Mouse (Mus musculus) limb, embryonic 14.5 days (tissue): ENCODE measurements around the gene Ftl1-ps1. TPM values are rescaled to one million over a fixed set of nuclear protein-coding genes. Genes with fewer than 3 reads are reported as not detected.

ENCODE experiments used
- ATAC-seq: fragments of 200-750 bp; cut with Nextera tagmentation; 2 replicates; pipeline ENCODE4 v1.8.0; 2017; ENCODE audit warnings: low read depth, moderate number of reproducible peaks, moderate TSS enrichment; ENCODE audit not compliant: low FRiP score
- DNase-seq: peaks from one replicate; pipeline ENCODE4 v3.0.0-alpha.2; 2015; ENCODE audit warnings: low spot score
- H3K27ac ChIP-seq: fragments of 300-500 bp; sonication (generic); replicated peaks from 2 replicates; pipeline ENCODE4 v1.5.1; 2014; ENCODE audit warnings: low read depth, mild to moderate bottlenecking, low read length, moderate library complexity, mixed read lengths
- H3K27me3 ChIP-seq: fragments of 300-500 bp; sonication (generic); 2 replicates; pipeline ENCODE4 v1.6.1; 2014; ENCODE audit warnings: low read length, mixed read lengths; ENCODE audit not compliant: control insufficient read depth, insufficient read depth
- H3K36me3 ChIP-seq: fragments of 300-500 bp; sonication (generic); 2 replicates; pipeline ENCODE4 v1.6.1; 2014; ENCODE audit warnings: mild to moderate bottlenecking, low read length, moderate library complexity, mixed read lengths; ENCODE audit not compliant: control insufficient read depth, insufficient read depth
- H3K4me1 ChIP-seq: fragments of 300-500 bp; sonication (generic); 2 replicates; pipeline ENCODE4 v1.6.1; 2014; ENCODE audit warnings: antibody characterized with exemption, low read length, mixed read lengths; ENCODE audit not compliant: control insufficient read depth, insufficient read depth
- H3K4me2 ChIP-seq: fragments of 300-500 bp; sonication (generic); replicated peaks from 2 replicates; pipeline ENCODE4 v1.6.1; 2014; ENCODE audit warnings: low read depth, mild to moderate bottlenecking, low read length, moderate library complexity; ENCODE audit not compliant: severe bottlenecking
- H3K4me3 ChIP-seq: fragments of 300-500 bp; sonication (generic); replicated peaks from 2 replicates; pipeline ENCODE4 v1.5.1; 2014; ENCODE audit warnings: low read length
- H3K9ac ChIP-seq: fragments of 300-500 bp; sonication (generic); 2 replicates; pipeline ENCODE4 v1.6.1; 2014; ENCODE audit warnings: mild to moderate bottlenecking, low read depth, low read length, moderate library complexity; ENCODE audit not compliant: severe bottlenecking
- H3K9me3 ChIP-seq: fragments of 300-500 bp; sonication (generic); 2 replicates; pipeline ENCODE4 v1.6.1; 2016; ENCODE audit warnings: low read length; ENCODE audit not compliant: control insufficient read depth
- POLR2A ChIP-seq: fragments of 200-500 bp; IDR thresholded peaks from 2 replicates; pipeline ENCODE4 v1.8.0; 2012; ENCODE audit warnings: inconsistent platforms, mild to moderate bottlenecking, moderate library complexity, borderline replicate concordance; ENCODE audit not compliant: insufficient read depth, insufficient read length; ENCODE audit errors: extremely low read depth
- WGBS: fragments of 180-500 bp; shearing (Covaris S2); extraction: QIAGEN DNeasy Blood & Tissue Kit; methylation state at CpG from one replicate; pipeline ENCODE4 v1.1.7; 2014; 5-methylcytosine and 5-hydroxymethylcytosine counted together
- microRNA counts: library from miRNA; unstranded; fragments of <30 nt; microRNA quantifications from one replicate; lab custom pipeline; 2016
- microRNA-seq: library from miRNA; unstranded; fragments of <30 nt; microRNA quantifications from one replicate; pipeline ENCODE4, GENCODE M21; 2016
- polyA plus RNA-seq, 2 experiments: library from polyadenylated mRNA; depleted of rRNA in 1 of 2; stranded (reverse) in 1 of 2; unstranded in 1 of 2; fragments of >200 nt; fragmentation: Nextera tagmentation in 1 of 2; extraction: Ambion mirVana in 1 of 2; gene quantifications; 2 replicates each; pipeline versions ENCODE4 v1.2.1 to v1.2.3; 2012 to 2014

Gene Ftl1-ps1
- polyA plus RNA-seq, 2 experiments = 28.6 to 73.7 TPM

DNA sequence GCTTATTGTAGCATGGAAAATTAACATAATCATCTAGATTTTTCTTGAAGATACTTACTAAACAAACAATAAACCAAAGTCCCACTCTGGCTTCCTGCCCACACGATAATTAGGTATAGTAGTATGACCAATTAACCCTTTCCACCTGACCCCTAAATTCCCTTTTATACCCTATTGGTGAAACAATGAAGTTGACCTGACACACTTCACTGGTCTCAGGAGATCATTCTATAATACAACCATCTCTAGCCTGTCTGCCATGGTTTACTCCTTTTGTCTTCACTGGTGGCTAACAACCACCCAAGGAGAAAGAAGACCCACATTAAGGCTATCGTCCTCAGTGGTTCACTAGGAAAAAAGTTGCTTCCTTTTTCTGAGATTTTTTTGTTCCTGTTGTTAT is 8.3 kb upstream of the Ftl1-ps1 start:
- Histone ChIP-seq H3K9me3 (no peaks in the 10 kb centered on the region), H3K4me2 (no peak overlapping the region), H3K9ac (no peak overlapping the region), H3K27ac (no peak overlapping the region), H3K4me3 (no peak overlapping the region), H3K36me3 (no peaks in the 10 kb centered on the region), H3K4me1 (no peaks in the 10 kb centered on the region), H3K27me3 (no peaks in the 10 kb centered on the region)
- ATAC-seq (no peak), DNase-seq (no peak)
- TF ChIP-seq POLR2A = no peak
- WGBS = 74% methylated on average over 2 of the region's 2 CpGs

DNA sequence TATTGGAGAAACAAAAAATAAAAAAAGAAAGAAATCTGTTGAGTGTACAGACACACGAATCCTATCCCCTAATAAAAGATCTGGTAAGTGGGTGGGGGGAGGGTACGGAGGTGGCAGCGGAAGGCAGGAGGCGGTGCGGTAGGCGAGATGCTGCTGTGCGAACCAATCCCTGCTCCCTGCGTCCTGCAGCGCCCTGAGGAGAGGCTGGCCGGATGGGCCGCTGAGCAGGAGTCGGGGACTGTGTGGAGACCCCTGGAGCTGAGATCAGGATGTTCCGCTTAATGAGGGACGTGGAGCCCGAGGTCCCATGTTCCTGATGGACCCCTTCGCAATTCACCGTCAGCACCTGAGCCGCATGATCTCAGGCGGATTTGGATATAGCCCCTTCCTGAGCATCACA is 40.4 kb downstream of the Ftl1-ps1 start:
- H3K36me3 ChIP-seq = peaks cover 17% of the 10 kb centered on the region
- no peak overlapping the region for H3K9ac ChIP-seq
- no peak for TF ChIP-seq POLR2A
- DNase-seq (no peak), ATAC-seq (no peak)
- no peak overlapping the region for H3K4me3 ChIP-seq
- H3K4me1 ChIP-seq = no peaks in the 10 kb centered on the region
- WGBS = 24% methylated on average over 17 of the region's 19 CpGs
- H3K4me2 ChIP-seq = no peak overlapping the region
- no peak overlapping the region for H3K27ac ChIP-seq
- H3K9me3 ChIP-seq = peaks cover 33% of the 10 kb centered on the region
- H3K27me3 ChIP-seq = no peaks in the 10 kb centered on the region

MicroRNAs encoded within 50 kb of the gene (microRNA counts, 519-probe panel; counts per million panel counts)
- not detected for microRNA mmu-miR-692 (lab: Ali Mortazavi, UCI)

Small RNAs within 50 kb of the gene (microRNA-seq; reads per million reads assigned to microRNA genes)
- not detected for gene Mir692-3

Other genes starting within 250 kb of the Ftl1-ps1 start
- gene Exoc3, start 191.0 kb upstream of the Ftl1-ps1 start, polyA plus RNA-seq (2012; rRNA removed) = 42.6 and 42.9 TPM in 2 replicates
- gene Exoc3, start 191.0 kb upstream of the Ftl1-ps1 start, polyA plus RNA-seq (2014; fragmentation: Nextera tagmentation; extraction: Ambion mirVana) = 89.7 and 106 TPM in 2 replicates
- gene Ahrr, start 107.4 kb upstream of the Ftl1-ps1 start, polyA plus RNA-seq (2012; rRNA removed) = 3.7 and 4.6 TPM in 2 replicates
- 1.9 and 2.3 TPM in 2 replicates for gene Ahrr, start 107.4 kb upstream of the Ftl1-ps1 start, polyA plus RNA-seq (2014; fragmentation: Nextera tagmentation; extraction: Ambion mirVana)
- 138 and 139 TPM in 2 replicates for gene Pdcd6, start 82.1 kb upstream of the Ftl1-ps1 start, polyA plus RNA-seq (2012; rRNA removed)
- 165 TPM in 2 replicates for gene Pdcd6, start 82.1 kb upstream of the Ftl1-ps1 start, polyA plus RNA-seq (2014; fragmentation: Nextera tagmentation; extraction: Ambion mirVana)
- gene Sdha, start 49.4 kb upstream of the Ftl1-ps1 start, polyA plus RNA-seq (2012; rRNA removed) = 125 and 144 TPM in 2 replicates
- 194 and 202 TPM in 2 replicates for gene Sdha, start 49.4 kb upstream of the Ftl1-ps1 start, polyA plus RNA-seq (2014; fragmentation: Nextera tagmentation; extraction: Ambion mirVana)
- 12.2 and 22.0 TPM in 2 replicates for gene Ccdc127, start 49.4 kb upstream of the Ftl1-ps1 start, polyA plus RNA-seq (2012; rRNA removed)
- 49.4 and 50.3 TPM in 2 replicates for gene Ccdc127, start 49.4 kb upstream of the Ftl1-ps1 start, polyA plus RNA-seq (2014; fragmentation: Nextera tagmentation; extraction: Ambion mirVana)
- 0.58 TPM in 2 replicates for gene Lrrc14b, start 35.7 kb upstream of the Ftl1-ps1 start, polyA plus RNA-seq (2012; rRNA removed)
- not detected in 2 replicates for gene Lrrc14b, start 35.7 kb upstream of the Ftl1-ps1 start, polyA plus RNA-seq (2014; fragmentation: Nextera tagmentation; extraction: Ambion mirVana)
- gene Zfp72, start 8.9 kb upstream of the Ftl1-ps1 start, polyA plus RNA-seq (2012; rRNA removed) = 1.4 and 1.7 TPM in 2 replicates
- 6.3 and 6.7 TPM in 2 replicates for gene Zfp72, start 8.9 kb upstream of the Ftl1-ps1 start, polyA plus RNA-seq (2014; fragmentation: Nextera tagmentation; extraction: Ambion mirVana)
- 6.4 and 9.9 TPM in 2 replicates for gene Zfp825, start 94.3 kb downstream of the Ftl1-ps1 start, polyA plus RNA-seq (2012; rRNA removed)
- gene Zfp825, start 94.3 kb downstream of the Ftl1-ps1 start, polyA plus RNA-seq (2014; fragmentation: Nextera tagmentation; extraction: Ambion mirVana) = 20.1 and 21.1 TPM in 2 replicates
- gene Erap1, start 239.9 kb downstream of the Ftl1-ps1 start, polyA plus RNA-seq (2012; rRNA removed) = 4.6 and 5.8 TPM in 2 replicates
- gene Erap1, start 239.9 kb downstream of the Ftl1-ps1 start, polyA plus RNA-seq (2014; fragmentation: Nextera tagmentation; extraction: Ambion mirVana) = 8.9 and 10.0 TPM in 2 replicates